Mouse (Mus musculus) liver, adult 2 months (tissue): ENCODE results near the gene Copg1.
"Not testable (repeated sequence)": the region's sequence is repeated elsewhere in the genome, so short reads cannot be mapped to it uniquely, and the experiment has no call there.

Experiments used
- CTCF ChIP-seq: fragments of 200-500 bp; IDR thresholded peaks from 2 replicates; pipeline ENCODE4 v1.5.1; 2011; ENCODE audit warnings: low read depth, low read length, control low read depth
- POLR2A ChIP-seq: fragments of 200-500 bp; IDR thresholded peaks from 2 replicates; pipeline ENCODE4 v1.6.1; 2011; ENCODE audit warnings: low read length, control low read depth; ENCODE audit not compliant: insufficient read depth; ENCODE audit errors: extremely low read depth

GRCm38 (mm10) chr6:87962457-87962856 lies 74.8 kb downstream of the Copg1 start:
- not testable (repeated sequence) for TF ChIP-seq POLR2A, CTCF
